Mouse (Mus musculus) MEL (cell line): Measurements from ENCODE around the gene Atp1a2. TPM values are rescaled to one million over a fixed set of nuclear protein-coding genes. Genes with fewer than 3 reads are reported as not detected.

Source experiments
- DNase-seq: peaks from one replicate; pipeline ENCODE4 v3.0.0; 2011; ENCODE audit warnings: low read depth, low spot score
- H3K27ac ChIP-seq: 2 replicates; pipeline ENCODE4 v1.5.1; 2012; ENCODE audit warnings: low read depth, mild to moderate bottlenecking, control low read depth, low read length, moderate library complexity; ENCODE audit not compliant: control insufficient read depth
- H3K27me3 ChIP-seq, 2 experiments: fragments of 150-350 bp in 1 of 2; sonication (generic) in 1 of 2; 2 replicates each; pipeline ENCODE4 v1.6.1; 2012; ENCODE audit warnings: low read length in 2 of 2, mild to moderate bottlenecking in 2 of 2, improper control_type of control experiment in 1 of 2, moderate library complexity in 1 of 2; ENCODE audit not compliant: insufficient read depth in 2 of 2, control insufficient read depth in 1 of 2
- H3K36me3 ChIP-seq, 2 experiments: 2 replicates each; pipeline ENCODE4 v1.6.1; 2012 to 2014; ENCODE audit warnings: low read length in 2 of 2, improper control_type of control experiment in 1 of 2, inconsistent platforms in 1 of 2, mild to moderate bottlenecking in 1 of 2; ENCODE audit not compliant: insufficient read depth in 2 of 2, control insufficient read depth in 1 of 2
- H3K4me1 ChIP-seq, 2 experiments: fragments of 150-350 bp in 1 of 2; sonication (generic) in 1 of 2; 2 replicates each; pipeline ENCODE4 v1.6.1; 2012; ENCODE audit warnings: low read length in 2 of 2, improper control_type of control experiment in 1 of 2, mild to moderate bottlenecking in 1 of 2; ENCODE audit not compliant: insufficient read depth in 2 of 2, control insufficient read depth in 1 of 2
- H3K4me3 ChIP-seq, 2 experiments: fragments of 150-350 bp in 1 of 2; sonication (generic) in 1 of 2; 2 replicates each; pipeline ENCODE4 v1.5.1; 2012; ENCODE audit warnings: low read depth in 2 of 2, low read length in 2 of 2, mild to moderate bottlenecking in 2 of 2, moderate library complexity in 2 of 2, control low read depth in 1 of 2, improper control_type of control experiment in 1 of 2; ENCODE audit not compliant: control insufficient read depth in 1 of 2, insufficient read depth in 1 of 2
- H3K79me2 ChIP-seq: 2 replicates; pipeline ENCODE4 v1.6.1; 2012; ENCODE audit warnings: mild to moderate bottlenecking, low read length, moderate library complexity; ENCODE audit not compliant: control insufficient read depth, poor library complexity, insufficient read depth
- H3K9ac ChIP-seq: 2 replicates; pipeline ENCODE4 v1.6.1; 2012; ENCODE audit warnings: low read depth, mild to moderate bottlenecking, control low read depth, low read length, moderate library complexity; ENCODE audit not compliant: control insufficient read depth, poor library complexity, severe bottlenecking
- H3K9me3 ChIP-seq: fragments of 150-350 bp; sonication (generic); replicated peaks from 2 replicates; pipeline ENCODE4 v1.6.1; 2012; ENCODE audit warnings: mild to moderate bottlenecking, low read length, improper control_type of control experiment, moderate library complexity; ENCODE audit not compliant: insufficient read depth
- BHLHE40 ChIP-seq: IDR thresholded peaks from 2 replicates; pipeline ENCODE4 v1.6.1; 2012; ENCODE audit warnings: low read depth, mild to moderate bottlenecking, inconsistent platforms, low read length, improper control_type of control experiment, borderline replicate concordance
- CHD2 ChIP-seq: IDR thresholded peaks from 2 replicates; pipeline ENCODE4 v1.6.1; 2011; ENCODE audit warnings: low read length, improper control_type of control experiment
- CTCF ChIP-seq, 3 experiments: IDR thresholded peaks in 2 of 3; conservative IDR thresholded peaks in 1 of 3; 2 replicates each; pipeline ENCODE4 v1.5.1; 2011 to 2012; ENCODE audit warnings: low read length in 3 of 3, low read depth in 2 of 3, mild to moderate bottlenecking in 2 of 3, improper control_type of control experiment in 1 of 3, inconsistent platforms in 1 of 3, mixed read lengths in 1 of 3, moderate library complexity in 1 of 3; ENCODE audit not compliant: control insufficient read depth in 1 of 3, insufficient read depth in 1 of 3, poor library complexity in 1 of 3, severe bottlenecking in 1 of 3
- E2F4 ChIP-seq: IDR thresholded peaks from 2 replicates; pipeline ENCODE4 v1.6.1; 2011; ENCODE audit warnings: low read depth, low read length, improper control_type of control experiment, borderline replicate concordance
- ELF1 ChIP-seq: IDR thresholded peaks from 2 replicates; pipeline ENCODE4 v1.6.1; 2014; ENCODE audit warnings: low read depth, mild to moderate bottlenecking, inconsistent platforms, low read length, improper control_type of control experiment, moderate library complexity
- ETS1 ChIP-seq: IDR thresholded peaks from 2 replicates; pipeline ENCODE4 v1.6.1; 2012; ENCODE audit warnings: low read depth, mild to moderate bottlenecking, inconsistent platforms, low read length, improper control_type of control experiment, moderate library complexity
- GABPA ChIP-seq: IDR thresholded peaks from 2 replicates; pipeline ENCODE4 v1.6.1; 2012; ENCODE audit warnings: low read depth, mild to moderate bottlenecking, inconsistent platforms, low read length, improper control_type of control experiment, moderate library complexity
- HCFC1 ChIP-seq: IDR thresholded peaks from 2 replicates; pipeline ENCODE4 v1.6.1; 2012; ENCODE audit warnings: low read depth, mild to moderate bottlenecking, inconsistent platforms, low read length, improper control_type of control experiment, moderate library complexity
- JUND ChIP-seq: IDR thresholded peaks from 2 replicates; pipeline ENCODE4 v1.6.1; 2011; ENCODE audit warnings: low read depth, mild to moderate bottlenecking, improper control_type of control experiment, low read length
- KAT2A ChIP-seq: conservative IDR thresholded peaks from 2 replicates; pipeline ENCODE4 v1.6.1; 2012; ENCODE audit warnings: low read depth, low read length, improper control_type of control experiment, inconsistent platforms
- MAFK ChIP-seq: IDR thresholded peaks from 2 replicates; pipeline ENCODE4 v1.6.1; 2011; ENCODE audit warnings: low read depth, mild to moderate bottlenecking, low read length, improper control_type of control experiment, borderline replicate concordance
- MAX ChIP-seq: IDR thresholded peaks from 2 replicates; pipeline ENCODE4 v1.6.1; 2011; ENCODE audit warnings: low read length, improper control_type of control experiment
- MAZ ChIP-seq: IDR thresholded peaks from 2 replicates; pipeline ENCODE4 v1.6.1; 2012; ENCODE audit warnings: low read depth, mild to moderate bottlenecking, inconsistent platforms, low read length, improper control_type of control experiment
- MEF2A ChIP-seq: IDR thresholded peaks from 2 replicates; pipeline ENCODE4 v1.6.1; 2014; ENCODE audit warnings: low read depth, mild to moderate bottlenecking, inconsistent platforms, low read length, improper control_type of control experiment; ENCODE audit not compliant: poor library complexity, insufficient replicate concordance, severe bottlenecking; ENCODE audit errors: extremely low read depth
- MYB ChIP-seq: IDR thresholded peaks from 2 replicates; pipeline ENCODE4 v1.6.1; 2011; ENCODE audit warnings: mild to moderate bottlenecking, low read depth, low read length, improper control_type of control experiment
- NELFE ChIP-seq: IDR thresholded peaks from 2 replicates; pipeline ENCODE4 v1.6.1; 2011; ENCODE audit warnings: low read depth, low read length, improper control_type of control experiment
- POLR2AphosphoS2 ChIP-seq: IDR thresholded peaks from 2 replicates; pipeline ENCODE4 v1.6.1; 2011; ENCODE audit warnings: low read length, improper control_type of control experiment
- RCOR1 ChIP-seq: IDR thresholded peaks from 2 replicates; pipeline ENCODE4 v1.6.1; 2012; ENCODE audit warnings: low read depth, mild to moderate bottlenecking, inconsistent platforms, low read length, improper control_type of control experiment
- TBP ChIP-seq: IDR thresholded peaks from 2 replicates; pipeline ENCODE4 v1.8.0; 2011; ENCODE audit warnings: low read depth, low read length, improper control_type of control experiment
- TCF12 ChIP-seq: IDR thresholded peaks from 2 replicates; pipeline ENCODE4 v1.6.1; 2014; ENCODE audit warnings: low read depth, mild to moderate bottlenecking, inconsistent platforms, low read length, improper control_type of control experiment, moderate library complexity
- UBTF ChIP-seq: IDR thresholded peaks from 2 replicates; pipeline ENCODE4 v1.6.1; 2012; ENCODE audit warnings: low read depth, mild to moderate bottlenecking, inconsistent platforms, low read length, improper control_type of control experiment, moderate library complexity, borderline replicate concordance; ENCODE audit not compliant: insufficient read depth
- USF1 ChIP-seq: IDR thresholded peaks from 2 replicates; pipeline ENCODE4 v1.6.1; 2014; ENCODE audit warnings: low read depth, mild to moderate bottlenecking, inconsistent platforms, low read length, improper control_type of control experiment, moderate library complexity
- ZKSCAN1 ChIP-seq: IDR thresholded peaks from 2 replicates; pipeline ENCODE4 v1.6.1; 2012; ENCODE audit warnings: low read depth, mild to moderate bottlenecking, inconsistent platforms, low read length, improper control_type of control experiment, moderate library complexity
- ZMIZ1 ChIP-seq: IDR thresholded peaks from 2 replicates; pipeline ENCODE4 v1.6.1; 2012; ENCODE audit warnings: low read depth, mild to moderate bottlenecking, inconsistent platforms, low read length, improper control_type of control experiment, moderate library complexity
- polyA plus RNA-seq, 2 experiments: library from polyadenylated mRNA; stranded (reverse) in 1 of 2; unstranded in 1 of 2; fragments of >175 nt in 1 of 2; fragments of >200 nt in 1 of 2; gene quantifications; 2 replicates each; pipeline versions ENCODE4 v1.2.1 to v1.2.4; 2012; ENCODE audit warnings: low replicate concordance in 2 of 2, low read depth in 1 of 2; ENCODE audit not compliant: insufficient read length in 2 of 2, insufficient read depth in 1 of 2, missing spikeins in 1 of 2
- total RNA-seq: library from RNA; depleted of rRNA; stranded (reverse); fragments of 300-350 nt; gene quantifications from 2 replicates; pipeline ENCODE4 v1.2.3, GENCODE M21; 2012

Atp1a2 gene
- total and polyA plus RNA-seq, 3 experiments = 0.04 TPM; not detected in 2

- H3K4me3 ChIP-seq = no peak overlapping the region
Observed at GRCm38 (mm10) chr1:172293449-172293848, 4.4 kb downstream of the Atp1a2 start.

GRCm38 (mm10) chr1:172292880-172293279, 5.0 kb downstream of the Atp1a2 start:
- Histone ChIP-seq H3K27me3 (peaks cover 9 to 21% of the 10 kb centered on the region in 2 experiments), H3K79me2 (no peaks in the 10 kb centered on the region), H3K9ac (no peak overlapping the region), H3K4me1 (peaks cover 0 to 8% of the 10 kb centered on the region in 2 experiments; a peak in 2 of 4 replicates), H3K4me3 (no peak overlapping the region), H3K36me3 (peaks cover 0 to 7% of the 10 kb centered on the region in 2 experiments; a peak in 1 of 4 replicates), H3K27ac (no peak overlapping the region), H3K9me3 (no peaks in the 10 kb centered on the region)
- TF ChIP-seq MEF2A = no peak
- no peak for TF ChIP-seq MAFK
- TF ChIP-seq GABPA = no peak
- no peak for TF ChIP-seq ZMIZ1
- no peak for DNase-seq

More at GRCm38 (mm10) chr1:172293449-172293848, 4.4 kb downstream of the Atp1a2 start:
- Histone ChIP-seq H3K27ac (no peak overlapping the region), H3K9ac (no peak overlapping the region), H3K27me3 (peaks cover 9 to 21% of the 10 kb centered on the region in 2 experiments), H3K79me2 (no peaks in the 10 kb centered on the region), H3K4me1 (peaks cover 0 to 8% of the 10 kb centered on the region in 2 experiments; a peak in 2 of 4 replicates), H3K36me3 (peaks cover 0 to 7% of the 10 kb centered on the region in 2 experiments; a peak in 1 of 4 replicates), H3K9me3 (no peaks in the 10 kb centered on the region)
- no peak for DNase-seq
- TF ChIP-seq CHD2 (no peak), JUND (no peak), USF1 (no peak), MAX (no peak), MYB (no peak), ZKSCAN1 (no peak), E2F4 (no peak), ETS1 (no peak), MAZ (no peak), NELFE (no peak), ELF1 (no peak), MEF2A (no peak), TBP (no peak), ZMIZ1 (no peak)
- TF ChIP-seq, all 39 proteins: peak for 0

DNA sequence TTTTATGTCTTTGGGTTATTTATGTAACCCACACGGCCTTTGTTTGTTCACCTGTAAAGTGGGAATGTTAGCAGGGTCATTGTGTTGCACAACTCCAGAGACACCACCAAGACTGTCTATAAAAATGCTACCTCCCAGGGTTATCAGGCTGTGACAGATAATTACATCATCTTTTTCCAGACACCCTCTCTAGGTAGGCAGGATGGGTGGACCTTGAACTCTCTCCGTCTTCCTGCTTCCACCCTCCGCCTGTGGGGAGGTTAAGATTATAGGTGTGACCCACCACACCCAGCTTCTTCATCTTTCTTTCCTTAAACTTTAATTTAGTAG, 8.3 kb downstream of the Atp1a2 start:
- H3K27ac ChIP-seq = no peak overlapping the region
- H3K9ac ChIP-seq = peak overlapping the region; percentile 12; the same call in 1 of the 2 replicates
- no peak for DNase-seq
- H3K27me3 ChIP-seq = peaks cover 6 to 16% of the 10 kb centered on the region in 2 experiments
- H3K4me3 ChIP-seq = no peak overlapping the region
- H3K79me2 ChIP-seq = no peaks in the 10 kb centered on the region
- peaks cover 0 to 8% of the 10 kb centered on the region in 2 experiments; a peak in 2 of 4 replicates for H3K4me1 ChIP-seq
- no peaks in the 10 kb centered on the region for H3K9me3 ChIP-seq
- TF ChIP-seq KAT2A (no peak), BHLHE40 (no peak), RCOR1 (no peak), MEF2A (no peak), CTCF (IDR thresholded peaks at IDR 0.05 in 2 of 3, conservative IDR thresholded peaks at IDR 0.05 in 1 of 3; ENCODE audit: control insufficient read depth in 1 of 3, insufficient read depth in 1 of 3, low read depth in 2 of 3, low read length in 3 of 3, poor library complexity in 1 of 3, severe bottlenecking in 1 of 3) (no peak), MAZ (no peak), HCFC1 (no peak), ETS1 (no peak), TCF12 (no peak), UBTF (no peak), POLR2AphosphoS2 (no peak), NELFE (no peak)
- H3K36me3 ChIP-seq = peaks cover 0 to 7% of the 10 kb centered on the region in 2 experiments; a peak in 1 of 4 replicates
